Mouse (Mus musculus): Measurements from ENCODE around the gene Prss30.

GRCm38 (mm10) chr17:23966658-23967401 is 13.5 kb downstream of the Prss30 start:
- no peak for TF ChIP-seq CTCF (IDR thresholded peaks at IDR 0.05; ENCODE audit: borderline replicate concordance, extremely low read depth, insufficient read depth, insufficient read length)
- no peak for TF ChIP-seq POLR2A (IDR thresholded peaks at IDR 0.05; ENCODE audit: borderline replicate concordance, extremely low read depth, insufficient read depth, insufficient read length, poor library complexity, severe bottlenecking)

Measured in brain, embryonic 14.5 days (tissue).